Mouse (Mus musculus) E14TG2a.4 (cell line): ENCODE results near the gene Pdk2.

ENCODE experiments used
- H3K27me3 ChIP-seq: 2 replicates; pipeline ENCODE4 v1.6.1; 2014; ENCODE audit warnings: low read length, control low read depth; ENCODE audit not compliant: insufficient read depth
- H3K36me3 ChIP-seq: 2 replicates; pipeline ENCODE4 v1.6.1; 2014; ENCODE audit warnings: low read length, control low read depth; ENCODE audit not compliant: insufficient read depth
- H3K4me1 ChIP-seq: replicated peaks from 2 replicates; pipeline ENCODE4 v1.6.1; 2014; ENCODE audit warnings: low read depth, low read length, control low read depth
- H3K4me3 ChIP-seq: replicated peaks from 2 replicates; pipeline ENCODE4 v1.5.1; 2014; ENCODE audit warnings: mild to moderate bottlenecking, low read length
- H3K9me3 ChIP-seq: 2 replicates; pipeline ENCODE4 v1.6.1; 2014; ENCODE audit warnings: low read length, control low read depth
- CTCF ChIP-seq: conservative IDR thresholded peaks from 2 replicates; pipeline ENCODE4 v1.5.1; 2014; ENCODE audit warnings: low read length
- NANOG ChIP-seq: IDR thresholded peaks from 2 replicates; pipeline ENCODE4 v1.6.1; 2014; ENCODE audit warnings: borderline replicate concordance, low read length, mixed read lengths
- POU5F1 ChIP-seq: IDR thresholded peaks from 2 replicates; pipeline ENCODE4 v1.6.1; 2014; ENCODE audit warnings: low read length, borderline replicate concordance

Gene Pdk2

DNA sequence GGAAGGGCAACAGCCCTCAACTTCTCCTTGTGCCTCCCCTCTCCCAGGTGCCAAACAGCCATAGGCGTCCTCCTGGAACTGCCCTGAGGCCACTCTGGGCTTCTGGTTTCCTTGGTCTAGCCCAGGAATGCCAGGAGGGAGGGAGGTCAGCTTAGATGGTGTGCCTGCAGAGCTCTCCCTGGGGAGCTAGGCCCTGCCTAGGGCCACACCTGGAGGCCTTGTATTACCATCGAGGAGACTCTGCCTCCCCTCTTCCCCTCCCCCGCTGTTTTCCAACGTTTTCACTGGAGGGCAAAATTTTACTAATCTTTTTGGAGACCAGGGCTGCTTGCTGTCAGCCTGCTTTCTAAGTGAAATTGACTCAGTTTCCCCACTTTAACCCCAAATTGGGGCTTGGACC lies 35.1 kb downstream of the Pdk2 start:
- H3K36me3 ChIP-seq: peaks cover 47% of the 10 kb centered on the region
- H3K27me3 ChIP-seq: peaks cover 37% of the 10 kb centered on the region
- TF ChIP-seq CTCF (no peak), NANOG (no peak), POU5F1 (no peak)
- peaks cover 44% of the 10 kb centered on the region for H3K4me1 ChIP-seq
- 0 out of 2 replicates have a peak, but pooled peaks cover 5% of the 10 kb centered on the region for H3K9me3 ChIP-seq
- H3K4me3 ChIP-seq: no peak overlapping the region

DNA sequence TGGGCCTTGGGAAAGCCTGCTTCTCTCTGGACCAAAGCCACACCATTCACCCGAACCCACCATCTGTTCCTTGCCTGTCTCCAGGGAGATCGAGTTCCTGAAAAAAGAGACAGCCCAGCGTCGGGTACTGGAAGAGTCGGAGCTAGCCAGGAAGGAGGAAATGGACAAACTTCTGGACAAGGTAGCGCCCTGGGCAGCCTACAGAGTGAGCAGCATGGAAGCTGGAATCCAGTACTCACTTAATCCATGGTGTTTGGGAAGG lies 36.3 kb downstream of the Pdk2 start:
- no peak overlapping the region for H3K4me3 ChIP-seq
- peaks cover 51% of the 10 kb centered on the region for H3K4me1 ChIP-seq
- TF ChIP-seq CTCF: no peak
- TF ChIP-seq NANOG: no peak
- no peak for TF ChIP-seq POU5F1
- peaks cover 58% of the 10 kb centered on the region for H3K36me3 ChIP-seq
- H3K27me3 ChIP-seq: peaks cover 29% of the 10 kb centered on the region
- 0 out of 2 replicates have a peak, but pooled peaks cover 5% of the 10 kb centered on the region for H3K9me3 ChIP-seq

DNA sequence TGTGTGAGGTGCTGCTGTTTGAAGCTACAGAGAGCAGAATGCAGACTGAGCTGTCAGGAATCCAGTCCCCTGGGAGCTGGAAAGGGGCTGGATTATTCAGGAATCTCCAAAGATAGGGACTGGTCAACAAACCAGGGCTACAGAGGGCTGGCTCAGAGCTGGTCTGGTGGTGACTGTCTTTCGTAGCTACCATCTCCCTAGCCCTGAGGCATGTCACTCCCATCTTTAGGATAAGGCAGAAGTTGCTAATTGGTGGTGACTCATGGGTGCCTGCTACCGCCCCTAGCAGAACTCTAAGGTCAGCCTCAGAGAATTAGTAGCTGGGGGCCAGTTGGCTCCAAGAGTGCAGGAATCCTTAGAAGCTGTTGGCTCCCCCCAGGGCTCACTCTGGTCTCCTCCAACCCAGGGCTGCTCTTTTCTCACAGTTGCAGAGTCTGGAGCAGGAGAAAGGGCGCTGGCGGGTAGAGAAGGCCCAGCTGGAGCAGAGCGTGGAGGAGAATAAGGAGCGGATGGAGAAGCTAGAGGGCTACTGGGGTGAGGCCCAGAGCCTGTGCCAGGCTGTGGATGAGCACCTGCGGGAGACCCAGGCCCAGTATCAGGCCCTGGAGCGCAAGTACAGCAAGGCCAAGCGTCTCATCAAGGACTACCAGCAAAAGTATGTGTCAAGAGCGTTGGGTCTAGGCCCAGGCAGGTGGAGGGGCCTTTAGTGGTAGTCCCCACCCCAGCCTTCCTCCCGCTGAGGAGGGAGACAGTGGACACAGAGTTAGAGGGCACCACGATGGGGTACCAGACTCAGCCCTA lies 36.8 kb downstream of the Pdk2 start:
- peaks cover 64% of the 10 kb centered on the region for H3K36me3 ChIP-seq
- TF ChIP-seq POU5F1 (no peak), CTCF (no peak), NANOG (no peak)
- peaks cover 50% of the 10 kb centered on the region for H3K4me1 ChIP-seq

DNA sequence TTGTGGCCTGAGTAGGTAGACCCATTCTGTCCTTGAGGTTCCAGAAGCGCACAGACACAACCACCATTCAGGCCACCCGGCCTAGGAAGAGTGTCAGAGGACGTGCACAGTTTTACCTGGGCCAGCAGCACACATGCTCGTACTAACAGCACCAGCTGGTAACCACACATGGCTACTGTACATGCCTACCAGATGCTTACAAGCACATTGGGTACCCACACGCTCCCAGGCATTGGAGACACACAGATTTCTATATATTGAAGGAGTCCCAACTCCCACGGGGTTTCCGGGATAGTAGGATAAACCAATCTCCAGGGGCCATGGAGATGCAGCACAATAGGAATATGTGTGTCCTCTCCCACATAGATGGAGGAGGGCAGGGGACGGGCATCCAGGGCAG lies 38.4 kb downstream of the Pdk2 start:
- no peak overlapping the region for H3K4me3 ChIP-seq
- H3K27me3 ChIP-seq: peaks cover 8% of the 10 kb centered on the region
- peaks cover 80% of the 10 kb centered on the region for H3K36me3 ChIP-seq
- H3K4me1 ChIP-seq: peaks cover 51% of the 10 kb centered on the region
- TF ChIP-seq POU5F1 (no peak), NANOG (no peak), CTCF (no peak)
- 0 out of 2 replicates have a peak, but pooled peaks cover 5% of the 10 kb centered on the region for H3K9me3 ChIP-seq

More for the DNA sequence above, 36.8 kb downstream of the Pdk2 start:
- Histone ChIP-seq H3K4me3 (no peak overlapping the region), H3K27me3 (peaks cover 25% of the 10 kb centered on the region), H3K9me3 (0 out of 2 replicates have a peak, but pooled peaks cover 5% of the 10 kb centered on the region)

DNA sequence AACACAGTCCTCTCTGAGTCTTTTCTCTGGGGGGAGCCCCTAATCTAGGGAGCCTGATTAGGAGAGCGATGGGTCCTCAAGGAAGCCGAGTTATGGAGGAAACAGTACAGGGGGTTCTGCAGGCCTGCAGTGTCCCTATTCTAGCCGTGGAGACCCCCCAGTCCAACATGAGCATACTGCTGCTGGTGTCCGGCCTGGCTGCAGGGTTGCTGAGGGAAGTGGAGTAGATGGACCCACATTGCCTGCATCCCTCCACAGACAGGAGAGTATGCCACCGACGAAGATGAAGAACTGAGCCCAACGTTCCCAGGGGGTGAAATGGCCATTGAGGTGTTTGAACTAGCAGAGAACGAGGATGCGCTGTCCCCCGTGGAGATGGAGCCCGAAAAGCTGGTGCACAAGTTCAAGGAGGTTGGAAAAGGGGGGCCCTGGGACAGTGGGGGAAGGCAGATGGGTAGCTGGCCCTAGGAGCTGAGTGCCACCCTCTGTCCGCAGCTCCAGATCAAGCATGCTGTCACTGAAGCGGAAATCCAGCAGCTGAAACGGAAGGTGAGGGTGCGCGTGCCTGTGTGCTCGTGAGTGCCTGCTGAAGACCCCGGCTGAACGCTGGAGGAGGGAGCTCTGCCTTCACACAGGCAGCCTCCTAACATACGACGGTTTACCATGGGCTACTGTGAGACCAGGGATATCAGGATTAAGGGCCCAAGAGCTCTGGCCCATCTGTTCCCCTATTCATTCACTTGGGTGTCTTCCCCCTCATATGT lies 39.4 kb downstream of the Pdk2 start:
- peaks cover 52% of the 10 kb centered on the region for H3K4me1 ChIP-seq
- no peaks in the 10 kb centered on the region; the same call in 1 of the 2 replicates for H3K27me3 ChIP-seq
- peaks cover 89% of the 10 kb centered on the region for H3K36me3 ChIP-seq
- 0 out of 2 replicates have a peak, but pooled peaks cover 5% of the 10 kb centered on the region for H3K9me3 ChIP-seq
- H3K4me3 ChIP-seq: no peak overlapping the region
- no peak for TF ChIP-seq NANOG
- TF ChIP-seq POU5F1: no peak
- no peak for TF ChIP-seq CTCF

DNA sequence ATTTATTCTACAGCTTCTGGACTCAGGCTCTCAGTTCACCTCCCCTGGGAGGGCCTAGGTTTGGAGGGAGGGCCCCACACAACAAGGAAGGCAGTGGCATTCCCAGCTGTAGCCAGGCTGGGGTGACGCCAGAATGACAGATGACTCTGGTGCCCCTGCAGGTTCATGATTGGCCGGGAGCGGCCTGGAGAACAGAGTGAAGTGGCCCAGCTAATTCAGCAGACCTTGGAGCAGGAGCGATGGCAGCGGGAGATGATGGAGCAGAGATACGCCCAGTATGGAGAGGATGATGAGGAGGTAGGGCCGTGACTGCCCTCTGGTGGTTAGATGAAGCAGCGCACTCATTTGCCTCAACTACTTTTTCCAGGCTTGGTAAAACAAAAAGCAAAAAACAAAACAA lies 40.1 kb downstream of the Pdk2 start:
- Histone ChIP-seq H3K36me3 (peaks cover 95% of the 10 kb centered on the region), H3K27me3 (no peaks in the 10 kb centered on the region; the same call in 1 of the 2 replicates), H3K4me1 (peaks cover 49% of the 10 kb centered on the region), H3K9me3 (0 out of 2 replicates have a peak, but pooled peaks cover 5% of the 10 kb centered on the region), H3K4me3 (no peak overlapping the region)
- TF ChIP-seq CTCF: peak; percentile 96
- TF ChIP-seq POU5F1: no peak

DNA sequence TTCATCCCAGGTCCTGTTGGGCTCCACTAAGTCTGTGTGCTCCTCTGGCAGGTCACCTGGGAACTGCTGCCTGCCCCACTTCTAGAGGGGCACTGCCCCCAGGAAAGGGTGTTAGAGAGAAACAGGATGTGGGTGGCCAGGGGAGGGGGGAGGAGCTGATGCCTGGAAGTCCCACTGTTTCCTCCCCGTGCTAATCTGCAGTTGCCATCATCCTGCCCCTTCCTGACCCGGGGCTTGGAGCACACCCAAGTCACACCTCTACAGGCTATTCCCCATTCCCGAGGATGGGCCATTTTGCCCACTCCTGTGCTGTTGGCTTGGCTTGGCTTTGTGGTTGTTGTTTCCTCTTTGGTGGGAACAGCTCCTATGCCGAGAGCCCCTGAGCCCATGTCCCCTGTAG lies 40.6 kb downstream of the Pdk2 start:
- H3K27me3 ChIP-seq: peaks cover 3% of the 10 kb centered on the region
- TF ChIP-seq CTCF (no peak), NANOG (no peak), POU5F1 (no peak)
- H3K4me1 ChIP-seq: peaks cover 48% of the 10 kb centered on the region
- no peak overlapping the region for H3K4me3 ChIP-seq
- 0 out of 2 replicates have a peak, but pooled peaks cover 2% of the 10 kb centered on the region for H3K9me3 ChIP-seq
- peaks cover 95% of the 10 kb centered on the region for H3K36me3 ChIP-seq

DNA sequence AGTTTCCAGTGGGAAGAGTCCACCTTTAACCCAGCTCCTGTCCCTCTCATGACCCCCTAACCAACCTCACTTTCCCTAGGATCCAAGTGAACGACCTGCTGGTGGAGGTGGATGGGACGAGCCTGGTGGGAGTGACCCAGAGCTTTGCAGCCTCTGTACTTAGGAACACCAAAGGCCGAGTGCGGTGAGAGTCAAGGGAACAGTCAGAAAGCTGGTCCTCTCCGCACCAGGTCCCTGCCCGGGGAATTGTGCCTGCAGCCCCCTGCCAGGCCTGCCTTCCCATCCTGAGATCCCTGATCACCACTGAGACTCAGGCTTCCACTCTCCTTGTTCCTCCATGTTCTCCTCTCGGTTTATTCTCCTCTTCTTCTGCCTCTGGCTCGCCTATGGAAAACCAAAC lies 41.0 kb downstream of the Pdk2 start:
- TF ChIP-seq POU5F1: no peak
- TF ChIP-seq CTCF: no peak
- TF ChIP-seq NANOG: no peak
- H3K4me3 ChIP-seq: no peak overlapping the region
- H3K4me1 ChIP-seq: peaks cover 52% of the 10 kb centered on the region
- H3K27me3 ChIP-seq: peaks cover 3% of the 10 kb centered on the region
- no peaks in the 10 kb centered on the region for H3K9me3 ChIP-seq
- H3K36me3 ChIP-seq: peaks cover 95% of the 10 kb centered on the region
